Mouse (Mus musculus) E14TG2a.4 (cell line): ENCODE measurements around the gene Tas1r2.

Experiments
- H3K27me3 ChIP-seq: 2 replicates; pipeline ENCODE4 v1.6.1; 2014; ENCODE audit warnings: low read length, control low read depth; ENCODE audit not compliant: insufficient read depth
- H3K36me3 ChIP-seq: 2 replicates; pipeline ENCODE4 v1.6.1; 2014; ENCODE audit warnings: low read length, control low read depth; ENCODE audit not compliant: insufficient read depth
- H3K4me1 ChIP-seq: replicated peaks from 2 replicates; pipeline ENCODE4 v1.6.1; 2014; ENCODE audit warnings: low read depth, low read length, control low read depth
- H3K4me3 ChIP-seq: replicated peaks from 2 replicates; pipeline ENCODE4 v1.5.1; 2014; ENCODE audit warnings: mild to moderate bottlenecking, low read length
- H3K9me3 ChIP-seq: 2 replicates; pipeline ENCODE4 v1.6.1; 2014; ENCODE audit warnings: low read length, control low read depth
- CTCF ChIP-seq: conservative IDR thresholded peaks from 2 replicates; pipeline ENCODE4 v1.5.1; 2014; ENCODE audit warnings: low read length
- NANOG ChIP-seq: IDR thresholded peaks from 2 replicates; pipeline ENCODE4 v1.6.1; 2014; ENCODE audit warnings: borderline replicate concordance, low read length, mixed read lengths
- POU5F1 ChIP-seq: IDR thresholded peaks from 2 replicates; pipeline ENCODE4 v1.6.1; 2014; ENCODE audit warnings: low read length, borderline replicate concordance

Gene Tas1r2

GRCm38 (mm10) chr4:139617001-139617364 lies 36.4 kb upstream of the Tas1r2 start:
- Histone ChIP-seq H3K4me1 (peaks cover 76% of the 10 kb centered on the region), H3K27me3 (no peaks in the 10 kb centered on the region), H3K9me3 (no peaks in the 10 kb centered on the region), H3K36me3 (peaks cover 19% of the 10 kb centered on the region), H3K4me3 (peak overlapping the region; percentile 82)
- TF ChIP-seq CTCF = no peak
- no peak for TF ChIP-seq POU5F1
- no peak for TF ChIP-seq NANOG

GRCm38 (mm10) chr4:139619765-139620164 lies 33.6 kb upstream of the Tas1r2 start:
- H3K27me3 ChIP-seq = no peaks in the 10 kb centered on the region
- H3K9me3 ChIP-seq = no peaks in the 10 kb centered on the region
- peaks cover 85% of the 10 kb centered on the region for H3K4me1 ChIP-seq
- no peak for TF ChIP-seq CTCF
- no peak for TF ChIP-seq POU5F1
- TF ChIP-seq NANOG = no peak
- no peaks in the 10 kb centered on the region for H3K36me3 ChIP-seq
- H3K4me3 ChIP-seq = no peak overlapping the region

- peaks cover 81% of the 10 kb centered on the region for H3K4me1 ChIP-seq
- no peak for TF ChIP-seq POU5F1
- no peak for TF ChIP-seq NANOG
- TF ChIP-seq CTCF = no peak
- H3K9me3 ChIP-seq = no peaks in the 10 kb centered on the region
- no peaks in the 10 kb centered on the region for H3K27me3 ChIP-seq
- peak within 1 kb of the TSS; percentile 95 for H3K4me3 ChIP-seq
- H3K36me3 ChIP-seq = peaks cover 14% of the 10 kb centered on the region; the same call in 1 of the 2 replicates
Observed at GRCm38 (mm10) chr4:139622373-139623282, 30.7 kb upstream of the Tas1r2 start, which contains the start of gene Aldh4a1. Gene Aldh4a1, plus strand, starts transcription at chr4:139622866.

- Histone ChIP-seq H3K4me1 (peaks cover 79% of the 10 kb centered on the region), H3K4me3 (peak overlapping the region; percentile 95), H3K27me3 (no peaks in the 10 kb centered on the region), H3K36me3 (peaks cover 22% of the 10 kb centered on the region), H3K9me3 (no peaks in the 10 kb centered on the region)
- TF ChIP-seq CTCF (no peak), POU5F1 (no peak)
Observed at GRCm38 (mm10) chr4:139623434-139624115, 29.8 kb upstream of the Tas1r2 start.

- Histone ChIP-seq H3K4me1 (peaks cover 77% of the 10 kb centered on the region), H3K9me3 (no peaks in the 10 kb centered on the region), H3K27me3 (no peaks in the 10 kb centered on the region), H3K4me3 (peak overlapping the region; percentile 95), H3K36me3 (peaks cover 22% of the 10 kb centered on the region)
- TF ChIP-seq POU5F1 (no peak), CTCF (no peak)
Observed at GRCm38 (mm10) chr4:139624116-139624489, 29.2 kb upstream of the Tas1r2 start.

- H3K36me3 ChIP-seq = peaks cover 22% of the 10 kb centered on the region
- H3K27me3 ChIP-seq = no peaks in the 10 kb centered on the region
- TF ChIP-seq POU5F1 (no peak), CTCF (no peak), NANOG (no peak)
- peak overlapping the region; percentile 95 for H3K4me3 ChIP-seq
- H3K4me1 ChIP-seq = peaks cover 77% of the 10 kb centered on the region
- no peaks in the 10 kb centered on the region for H3K9me3 ChIP-seq
Observed at GRCm38 (mm10) chr4:139624706-139625105, 28.6 kb upstream of the Tas1r2 start.

GRCm38 (mm10) chr4:139627361-139627760 lies 26.0 kb upstream of the Tas1r2 start:
- Histone ChIP-seq H3K4me3 (0 out of 2 replicates have a peak overlapping the region, but pooled peaks have one; percentile 23), H3K27me3 (no peaks in the 10 kb centered on the region), H3K4me1 (peaks cover 79% of the 10 kb centered on the region), H3K36me3 (peaks cover 22% of the 10 kb centered on the region), H3K9me3 (no peaks in the 10 kb centered on the region)
- peak; percentile 41; the same call in 1 of the 2 replicates for TF ChIP-seq POU5F1
- TF ChIP-seq CTCF = no peak

- H3K36me3 ChIP-seq = peaks cover 42% of the 10 kb centered on the region
- H3K4me3 ChIP-seq = 0 out of 2 replicates have a peak overlapping the region, but pooled peaks have one; percentile 26
- H3K27me3 ChIP-seq = no peaks in the 10 kb centered on the region
- no peak for TF ChIP-seq NANOG
- peak; percentile 13; the same call in 1 of the 2 replicates for TF ChIP-seq CTCF
- TF ChIP-seq POU5F1 = no peak
- H3K9me3 ChIP-seq = no peaks in the 10 kb centered on the region
- H3K4me1 ChIP-seq = peaks cover 63% of the 10 kb centered on the region
Observed at GRCm38 (mm10) chr4:139630171-139630570, 23.2 kb upstream of the Tas1r2 start.
